Comparison of ENCODE assay signal across 7 mouse cellular contexts in genomic region chr5:113550249-113550648, GRCm38 (mm10).
"Had no signal": no experiment of that assay in that cellular context is flagged by ENCODE, and none has a peak within 500 bp of the region (broad histone marks: within the 10 kb centered on the region; RNA-seq: fewer than 3 reads in every experiment).

No protein-coding gene starts in this region.

- DNase-seq: left cerebral cortex, postnatal 4 days; liver, postnatal 0 days; lung, embryonic 14.5 days; right cerebral cortex, adult 18-20 months; right cerebral cortex, postnatal 14 days; spleen, adult 18-20 months; thymus, postnatal 25 days had no signal
